Mouse (Mus musculus): ENCODE data around the gene Cyb5r2. TPM values are rescaled to one million over a fixed set of nuclear protein-coding genes. Genes with fewer than 3 reads are reported as not detected.

Cyb5r2 gene
- polyA plus RNA-seq, 1 experiment from 2014 or later = 0.92 TPM

DNA sequence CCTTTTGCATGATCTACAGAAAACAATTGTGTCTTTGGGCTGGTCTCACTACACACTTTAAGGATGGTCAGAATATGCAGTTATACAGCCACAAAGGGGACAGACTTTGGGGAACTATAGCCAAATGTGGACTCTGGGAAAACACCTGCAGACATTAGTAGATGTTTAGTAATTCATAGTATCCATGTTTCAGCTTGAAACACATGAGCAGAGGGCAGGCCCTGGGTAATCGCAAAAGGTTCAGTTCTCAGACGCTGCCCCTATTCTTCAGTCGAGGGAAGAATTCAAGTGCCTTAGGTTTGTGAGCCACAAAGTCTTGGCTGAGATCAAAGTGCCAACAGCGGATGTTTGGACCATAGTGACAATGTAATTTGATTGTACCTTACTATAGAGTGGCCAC, 13.4 kb downstream of the Cyb5r2 start:
- no peaks in the 10 kb centered on the region for H3K27me3 ChIP-seq (ENCODE audit: control insufficient read depth, insufficient read depth, low read length)
- ATAC-seq (ENCODE audit: insufficient number of reproducible peaks, low FRiP score, low TSS enrichment, low read depth) (no peak), DNase-seq (ENCODE audit: low spot score) (no peak)
- H3K9ac ChIP-seq (ENCODE audit: low read length) = no peak overlapping the region
- no peaks in the 10 kb centered on the region for H3K9me3 ChIP-seq (ENCODE audit: control insufficient read depth, low read length)
- H3K36me3 ChIP-seq (ENCODE audit: control insufficient read depth, insufficient read depth, low read length) = no peaks in the 10 kb centered on the region; the same call in 1 of the 2 replicates
- no peaks in the 10 kb centered on the region for H3K4me1 ChIP-seq (ENCODE audit: control insufficient read depth, insufficient read depth, low read length)
- 88% methylated on average over 4 of the region's 4 CpGs for WGBS
- H3K4me3 ChIP-seq (ENCODE audit: low read depth, low read length) = no peak overlapping the region
- H3K4me2 ChIP-seq (ENCODE audit: low read depth, severe bottlenecking) = no peak overlapping the region
- H3K27ac ChIP-seq (replicated peaks; ENCODE audit: low read depth, low read length) = no peak overlapping the region

DNA sequence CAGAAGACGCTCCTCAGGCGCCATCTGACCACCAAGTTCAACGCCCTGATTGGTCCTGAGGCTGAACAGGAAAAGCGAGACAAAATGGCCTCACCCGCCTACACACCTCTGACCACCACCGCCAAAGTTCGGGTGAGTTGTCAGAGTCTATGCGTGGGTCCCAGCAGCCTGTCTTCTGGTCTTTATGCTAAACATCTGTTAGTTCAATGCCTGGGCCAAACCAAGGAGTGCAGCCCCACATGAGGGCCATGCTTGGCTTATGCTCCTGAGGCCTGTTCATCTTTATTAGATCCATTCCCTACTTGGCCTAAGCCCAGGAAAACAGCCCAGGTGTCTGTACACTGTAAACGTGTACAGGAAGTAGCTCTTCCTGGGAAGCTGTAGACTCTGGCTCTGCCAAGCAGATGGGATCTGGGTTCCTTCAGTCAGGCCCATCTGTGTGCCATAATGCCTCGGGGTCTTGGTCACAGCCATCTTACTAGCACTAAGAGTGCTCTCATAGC, 14.8 kb downstream of the Cyb5r2 start:
- no peak overlapping the region for H3K9ac ChIP-seq (ENCODE audit: low read length)
- H3K4me2 ChIP-seq (ENCODE audit: low read depth, severe bottlenecking) = no peak overlapping the region
- no peaks in the 10 kb centered on the region for H3K27me3 ChIP-seq (ENCODE audit: control insufficient read depth, insufficient read depth, low read length)
- H3K9me3 ChIP-seq (ENCODE audit: control insufficient read depth, low read length) = no peaks in the 10 kb centered on the region
- H3K27ac ChIP-seq (replicated peaks; ENCODE audit: low read depth, low read length) = no peak overlapping the region
- 89% methylated on average over 10 of the region's 10 CpGs for WGBS
- ATAC-seq (ENCODE audit: insufficient number of reproducible peaks, low FRiP score, low TSS enrichment, low read depth) = no peak
- no peaks in the 10 kb centered on the region; the same call in 1 of the 2 replicates for H3K36me3 ChIP-seq (ENCODE audit: control insufficient read depth, insufficient read depth, low read length)
- DNase-seq (ENCODE audit: low spot score) = no peak
- H3K4me3 ChIP-seq (ENCODE audit: low read depth, low read length) = no peak overlapping the region
- H3K4me1 ChIP-seq (ENCODE audit: control insufficient read depth, insufficient read depth, low read length) = no peaks in the 10 kb centered on the region

DNA sequence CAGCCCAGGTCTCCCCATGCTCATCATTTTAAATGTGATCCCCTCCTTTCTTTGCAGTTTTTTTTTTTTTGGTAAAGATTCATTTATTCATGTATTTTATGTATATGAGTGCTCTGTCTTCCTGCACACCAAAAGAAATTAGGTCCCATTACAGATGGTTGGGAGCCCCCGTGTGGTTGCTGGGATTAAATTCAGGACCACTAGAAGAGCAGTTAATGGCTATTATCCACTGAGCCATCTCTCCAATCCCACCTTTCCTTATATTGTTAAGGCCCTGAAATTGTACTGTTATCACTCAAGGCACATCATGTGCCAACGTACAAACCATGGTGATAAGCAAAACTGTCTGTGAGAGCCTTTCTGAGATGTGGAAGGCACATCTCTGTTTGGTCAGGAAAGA, 19.1 kb downstream of the Cyb5r2 start:
- Histone ChIP-seq H3K4me2 (ENCODE audit: low read depth, severe bottlenecking) (no peak overlapping the region), H3K9me3 (ENCODE audit: control insufficient read depth, low read length) (no peaks in the 10 kb centered on the region), H3K27me3 (ENCODE audit: control insufficient read depth, insufficient read depth, low read length) (no peaks in the 10 kb centered on the region), H3K36me3 (ENCODE audit: control insufficient read depth, insufficient read depth, low read length) (no peaks in the 10 kb centered on the region; the same call in 1 of the 2 replicates), H3K4me1 (ENCODE audit: control insufficient read depth, insufficient read depth, low read length) (no peaks in the 10 kb centered on the region), H3K9ac (ENCODE audit: low read length) (no peak overlapping the region), H3K27ac (replicated peaks; ENCODE audit: low read depth, low read length) (no peak overlapping the region), H3K4me3 (ENCODE audit: low read depth, low read length) (no peak overlapping the region)
- peak; percentile 40 for DNase-seq (ENCODE audit: low spot score)
- 43% methylated on average over 2 of the region's 2 CpGs for WGBS
- ATAC-seq (ENCODE audit: insufficient number of reproducible peaks, low FRiP score, low TSS enrichment, low read depth) = no peak; the same call in 1 of the 2 replicates

DNA sequence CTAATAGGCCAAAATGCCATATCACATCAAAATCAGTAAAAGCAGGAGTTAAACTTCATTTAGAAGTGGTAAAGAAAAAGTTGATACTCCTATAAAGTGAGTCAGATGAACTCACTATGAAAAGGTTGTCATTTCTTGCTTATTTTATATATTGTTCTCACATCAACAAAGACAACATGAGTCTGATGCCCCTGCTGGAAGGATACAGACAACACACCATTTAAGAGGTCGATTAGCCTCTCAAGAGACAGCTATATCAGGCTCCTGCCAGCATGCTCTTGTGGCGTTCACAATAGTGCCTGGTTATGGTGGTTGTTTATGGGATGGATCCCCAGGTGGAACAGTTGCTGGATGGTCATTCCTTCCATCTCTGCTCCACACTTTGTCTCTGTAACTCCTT, 24.7 kb downstream of the Cyb5r2 start:
- H3K9me3 ChIP-seq (ENCODE audit: control insufficient read depth, low read length) = no peaks in the 10 kb centered on the region
- 69% methylated on average over 2 of the region's 2 CpGs for WGBS
- ATAC-seq (ENCODE audit: insufficient number of reproducible peaks, low FRiP score, low TSS enrichment, low read depth) (no peak), DNase-seq (ENCODE audit: low spot score) (no peak)
- H3K4me2 ChIP-seq (ENCODE audit: low read depth, severe bottlenecking) = no peak overlapping the region
- H3K36me3 ChIP-seq (ENCODE audit: control insufficient read depth, insufficient read depth, low read length) = peaks cover 3% of the 10 kb centered on the region; the same call in 1 of the 2 replicates
- H3K27me3 ChIP-seq (ENCODE audit: control insufficient read depth, insufficient read depth, low read length) = no peaks in the 10 kb centered on the region
- H3K4me1 ChIP-seq (ENCODE audit: control insufficient read depth, insufficient read depth, low read length) = no peaks in the 10 kb centered on the region
- H3K4me3 ChIP-seq (ENCODE audit: low read depth, low read length) = no peak overlapping the region
- H3K27ac ChIP-seq (replicated peaks; ENCODE audit: low read depth, low read length) = no peak overlapping the region
- no peak overlapping the region for H3K9ac ChIP-seq (ENCODE audit: low read length)

DNA sequence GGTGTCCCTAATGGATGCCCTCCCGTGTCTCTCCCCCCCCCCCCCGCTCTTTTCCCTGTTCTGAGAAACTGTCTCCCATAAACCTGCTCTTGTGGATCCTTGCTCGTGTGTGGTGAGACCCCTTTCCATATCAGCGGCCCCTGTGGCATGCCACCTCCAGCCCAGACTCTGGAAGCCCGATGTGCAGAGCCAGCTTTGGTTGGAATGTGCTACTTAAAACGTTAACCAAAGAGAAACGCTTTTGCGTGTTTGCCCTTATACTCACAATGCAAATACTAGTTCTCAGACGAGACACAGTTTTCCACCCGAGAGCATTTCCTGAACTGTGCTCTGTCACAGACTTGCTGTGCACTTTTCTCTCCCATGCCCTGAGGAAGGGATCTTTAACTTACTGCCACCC, 27.2 kb downstream of the Cyb5r2 start:
- H3K36me3 ChIP-seq (ENCODE audit: control insufficient read depth, insufficient read depth, low read length) = peaks cover 3% of the 10 kb centered on the region
- DNase-seq (ENCODE audit: low spot score) = no peak

DNA sequence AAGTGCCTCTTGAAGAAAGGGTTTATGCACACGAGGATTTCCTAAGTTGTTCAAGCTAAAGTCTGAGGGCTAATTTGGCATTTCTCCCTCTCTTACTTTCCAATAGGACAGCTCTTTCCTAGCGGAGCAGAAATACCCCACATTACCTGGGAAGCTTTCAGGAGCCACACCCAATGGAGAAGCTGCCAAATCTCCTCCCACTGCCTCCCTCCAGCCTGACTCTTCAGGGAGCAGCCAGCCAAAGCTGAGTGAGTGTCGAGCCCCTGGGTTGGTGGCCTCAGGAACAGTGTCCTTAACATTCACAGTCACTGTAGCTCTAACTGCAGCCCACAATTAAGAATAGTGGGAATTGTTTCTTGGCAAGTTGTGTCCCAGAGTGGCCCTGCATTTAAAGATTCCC, 30.3 kb downstream of the Cyb5r2 start:
- ATAC-seq (ENCODE audit: insufficient number of reproducible peaks, low FRiP score, low TSS enrichment, low read depth) (no peak), DNase-seq (ENCODE audit: low spot score) (no peak)
- Histone ChIP-seq H3K27me3 (ENCODE audit: control insufficient read depth, insufficient read depth, low read length) (no peaks in the 10 kb centered on the region), H3K4me1 (ENCODE audit: control insufficient read depth, insufficient read depth, low read length) (no peaks in the 10 kb centered on the region), H3K36me3 (ENCODE audit: control insufficient read depth, insufficient read depth, low read length) (peaks cover 7% of the 10 kb centered on the region), H3K9me3 (ENCODE audit: control insufficient read depth, low read length) (no peaks in the 10 kb centered on the region), H3K9ac (ENCODE audit: low read length) (no peak overlapping the region), H3K4me2 (ENCODE audit: low read depth, severe bottlenecking) (no peak overlapping the region), H3K4me3 (ENCODE audit: low read depth, low read length) (no peak overlapping the region), H3K27ac (replicated peaks; ENCODE audit: low read depth, low read length) (no peak overlapping the region)
- 69% methylated on average over 3 of the region's 3 CpGs for WGBS

More for the DNA sequence above, 27.2 kb downstream of the Cyb5r2 start:
- no peak overlapping the region for H3K4me2 ChIP-seq (ENCODE audit: low read depth, severe bottlenecking)
- no peaks in the 10 kb centered on the region for H3K27me3 ChIP-seq (ENCODE audit: control insufficient read depth, insufficient read depth, low read length)
- H3K9ac ChIP-seq (ENCODE audit: low read length) = no peak overlapping the region
- no peak overlapping the region for H3K4me3 ChIP-seq (ENCODE audit: low read depth, low read length)
- ATAC-seq (ENCODE audit: insufficient number of reproducible peaks, low FRiP score, low TSS enrichment, low read depth) = no peak
- WGBS = 87% methylated on average over 9 of the region's 10 CpGs
- no peaks in the 10 kb centered on the region for H3K9me3 ChIP-seq (ENCODE audit: control insufficient read depth, low read length)
- H3K4me1 ChIP-seq (ENCODE audit: control insufficient read depth, insufficient read depth, low read length) = no peaks in the 10 kb centered on the region
- no peak overlapping the region for H3K27ac ChIP-seq (replicated peaks; ENCODE audit: low read depth, low read length)

DNA sequence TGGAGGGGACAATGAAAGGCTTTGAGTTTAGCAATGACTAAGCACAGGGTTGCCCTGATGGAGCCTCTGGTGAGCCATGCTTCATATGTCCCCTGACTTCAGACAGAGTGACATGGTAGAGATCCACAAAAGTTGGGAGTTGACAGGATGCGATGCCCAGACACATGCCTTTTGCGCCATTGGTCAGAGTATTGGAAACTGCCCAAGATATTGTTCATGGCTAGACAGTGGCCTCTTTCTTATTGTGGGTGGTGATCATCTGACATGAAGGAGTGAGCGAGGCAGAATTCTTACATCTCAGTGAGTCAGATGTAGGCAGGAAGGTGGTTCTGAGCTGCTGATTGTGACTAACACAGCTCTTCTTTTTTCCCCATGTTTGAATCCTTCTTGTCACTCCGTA, 35.3 kb downstream of the Cyb5r2 start:
- ATAC-seq (ENCODE audit: insufficient number of reproducible peaks, low FRiP score, low TSS enrichment, low read depth) (no peak), DNase-seq (ENCODE audit: low spot score) (no peak)
- Histone ChIP-seq H3K9me3 (ENCODE audit: control insufficient read depth, low read length) (no peaks in the 10 kb centered on the region), H3K27me3 (ENCODE audit: control insufficient read depth, insufficient read depth, low read length) (no peaks in the 10 kb centered on the region), H3K4me2 (ENCODE audit: low read depth, severe bottlenecking) (no peak overlapping the region), H3K36me3 (ENCODE audit: control insufficient read depth, insufficient read depth, low read length) (peaks cover 6% of the 10 kb centered on the region), H3K4me1 (ENCODE audit: control insufficient read depth, insufficient read depth, low read length) (no peaks in the 10 kb centered on the region), H3K4me3 (ENCODE audit: low read depth, low read length) (no peak overlapping the region), H3K27ac (replicated peaks; ENCODE audit: low read depth, low read length) (no peak overlapping the region), H3K9ac (ENCODE audit: low read length) (no peak overlapping the region)
- WGBS = 96% methylated on average over 4 of the region's 4 CpGs

DNA sequence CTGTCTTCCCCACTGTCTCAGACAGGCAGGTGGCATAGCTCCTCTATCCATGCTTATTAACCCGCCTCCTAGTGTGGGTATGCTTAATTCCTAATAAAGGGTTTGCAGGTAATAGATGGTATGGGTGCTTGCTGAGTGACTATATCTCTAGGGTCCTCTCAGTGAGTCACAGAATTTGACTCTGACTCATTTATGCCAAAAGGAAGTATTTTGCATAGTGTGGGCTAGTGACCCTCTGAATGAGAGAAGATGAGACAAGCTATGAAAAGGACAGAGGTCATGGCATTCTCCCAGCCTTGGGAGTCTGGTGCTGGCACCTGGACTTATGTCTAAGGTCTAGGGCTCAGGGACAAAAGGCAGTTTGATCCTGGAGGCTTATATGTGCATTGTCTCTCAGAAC, 37.1 kb downstream of the Cyb5r2 start:
- H3K4me2 ChIP-seq (ENCODE audit: low read depth, severe bottlenecking) = no peak overlapping the region
- DNase-seq (ENCODE audit: low spot score) (no peak), ATAC-seq (ENCODE audit: insufficient number of reproducible peaks, low FRiP score, low TSS enrichment, low read depth) (no peak)
- H3K9me3 ChIP-seq (ENCODE audit: control insufficient read depth, low read length) = no peaks in the 10 kb centered on the region
- peaks cover 6% of the 10 kb centered on the region for H3K36me3 ChIP-seq (ENCODE audit: control insufficient read depth, insufficient read depth, low read length)
- H3K27me3 ChIP-seq (ENCODE audit: control insufficient read depth, insufficient read depth, low read length) = no peaks in the 10 kb centered on the region
- no peak overlapping the region for H3K9ac ChIP-seq (ENCODE audit: low read length)
- WGBS = 91% methylated on average over 1 of the region's 1 CpGs
- no peak overlapping the region for H3K4me3 ChIP-seq (ENCODE audit: low read depth, low read length)
- H3K4me1 ChIP-seq (ENCODE audit: control insufficient read depth, insufficient read depth, low read length) = no peaks in the 10 kb centered on the region
- no peak overlapping the region for H3K27ac ChIP-seq (replicated peaks; ENCODE audit: low read depth, low read length)

DNA sequence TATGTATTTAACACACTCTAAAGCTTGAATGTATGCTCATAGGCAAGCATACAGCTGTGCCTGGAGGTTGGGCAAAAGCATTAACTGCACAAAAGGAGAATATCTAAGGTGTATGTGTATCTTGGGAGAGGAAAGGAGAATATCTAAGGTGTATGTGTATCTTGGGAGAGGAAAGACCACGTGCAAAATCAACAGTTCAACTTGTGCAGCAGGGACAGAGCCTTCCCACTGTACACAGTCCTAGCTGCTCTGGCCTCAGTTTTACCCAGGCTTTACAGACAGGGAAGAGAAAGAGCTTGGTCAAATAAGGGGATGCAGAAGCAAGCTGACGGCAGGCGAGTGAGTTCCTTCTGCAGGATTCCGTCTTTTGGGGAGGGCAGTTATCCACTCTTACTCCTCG, 43.8 kb downstream of the Cyb5r2 start:
- no peak for DNase-seq (ENCODE audit: low spot score)
- no peak overlapping the region for H3K4me3 ChIP-seq (ENCODE audit: low read depth, low read length)
- peaks cover 6% of the 10 kb centered on the region; the same call in 1 of the 2 replicates for H3K4me1 ChIP-seq (ENCODE audit: control insufficient read depth, insufficient read depth, low read length)
- no peaks in the 10 kb centered on the region for H3K9me3 ChIP-seq (ENCODE audit: control insufficient read depth, low read length)
- no peak overlapping the region for H3K9ac ChIP-seq (ENCODE audit: low read length)
- H3K4me2 ChIP-seq (ENCODE audit: low read depth, severe bottlenecking) = no peak overlapping the region
- no peaks in the 10 kb centered on the region for H3K27me3 ChIP-seq (ENCODE audit: control insufficient read depth, insufficient read depth, low read length)
- no peak overlapping the region for H3K27ac ChIP-seq (replicated peaks; ENCODE audit: low read depth, low read length)
- ATAC-seq (ENCODE audit: insufficient number of reproducible peaks, low FRiP score, low TSS enrichment, low read depth) = no peak
- 90% methylated on average over 5 of the region's 5 CpGs for WGBS
- H3K36me3 ChIP-seq (ENCODE audit: control insufficient read depth, insufficient read depth, low read length) = no peaks in the 10 kb centered on the region; the same call in 1 of the 2 replicates

Measured in limb, embryonic 11.5 days (tissue).